ENCODE assay signal across 9 mouse cellular contexts in genomic region chr13:108127130-108127529, GRCm38 (mm10). TPM values are rescaled to one million over a fixed set of nuclear protein-coding genes. Genes with fewer than 3 reads are reported as not detected.
DNase-seq lines count a peak whose midpoint lies in the region; TF ChIP-seq lines count a peak whose summit lies in the region.
"Had no signal": no experiment of that assay in that cellular context is flagged by ENCODE, and none has a peak within 500 bp of the region (broad histone marks: within the 10 kb centered on the region; RNA-seq: fewer than 3 reads in every experiment).

No protein-coding gene starts in this region.

- intact Hi-C loops in gastrocnemius, postnatal 36 days (cut with DNase I), result no loop called here
- intact Hi-C loops in gastrocnemius, postnatal 14 days (cut with DNase I; ENCODE audit: low total_unique reads), result no loop called here

- H3K36me3 ChIP-seq in spleen, adult 2 months (ENCODE audit: control insufficient read depth, insufficient read depth, low read length), result no peaks in the 10 kb centered on the region
- H3K36me3 ChIP-seq: limb, embryonic 13.5 days had no signal

- H3K4me1 ChIP-seq in spleen, adult 2 months (ENCODE audit: control insufficient read depth, insufficient read depth, insufficient read length), result no peaks in the 10 kb centered on the region

- DNase-seq in gastrocnemius, postnatal 10 days, result peak; percentile 13
- no peak for DNase-seq in gastrocnemius, postnatal 36 days
- peak; percentile 17 for DNase-seq in ovary, postnatal 36 days (ENCODE audit: low spot score)
- DNase-seq in ovary, adult 18-20 months (ENCODE audit: low spot score), result no peak
- peak; percentile 23 for DNase-seq in c-Kit-positive CD71-positive TER-119-positive erythroid progenitor cells, embryonic 14.5 days (ENCODE audit: low spot score)
- peak; percentile 64 to 70 for DNase-seq in kidney, postnatal 4 days
- peak; percentile 9 to 36 for DNase-seq in spleen, adult 2 months (ENCODE audit: low read depth in 1 of 2, low spot score in 2 of 2)
- DNase-seq in gastrocnemius, postnatal 14 days, result no peak

- no peak for TF ChIP-seq POLR2A in spleen, adult 2 months (IDR thresholded peaks at IDR 0.05; ENCODE audit: low read depth, low read length)

- H3K4me3 ChIP-seq in spleen, adult 2 months (ENCODE audit: extremely low read depth, insufficient read depth, insufficient read length), result no peak overlapping the region
- H3K4me3 ChIP-seq: limb, embryonic 13.5 days had no signal

- H3K27ac ChIP-seq in spleen, adult 2 months (ENCODE audit: insufficient read depth, low read length), result no peak overlapping the region
- H3K27ac ChIP-seq: limb, embryonic 13.5 days had no signal

- no peaks in the 10 kb centered on the region for H3K27me3 ChIP-seq in spleen, adult 2 months (ENCODE audit: control insufficient read depth, insufficient read depth, low read length)
- H3K27me3 ChIP-seq: limb, embryonic 13.5 days had no signal

- 0% methylated on average over 1 of the region's 1 CpGs for WGBS in spleen, adult 2 months

- peak; percentile 25; the same call in 1 of the 2 replicates for TF ChIP-seq CTCF in spleen, adult 2 months (IDR thresholded peaks at IDR 0.05; ENCODE audit: extremely low read depth, insufficient read depth, insufficient read length, insufficient replicate concordance)

RNA-seq across cellular contexts. Expression of gene Ndufaf2, which starts 31.3 kb away (rescaled TPM):
- 10 to 100 TPM; 13.3 to 14.2 TPM for total RNA-seq in gastrocnemius, postnatal 10 days (2021)
- total RNA-seq in gastrocnemius, postnatal 36 days (2021), result 10 to 100 TPM; 13.3 to 17.3 TPM
- 1.4 and 2.0 TPM in 2 replicates for polyA plus RNA-seq in spleen, adult 2 months (2012; rRNA removed)
- 10 to 100 TPM; 12.1 to 15.9 TPM for total RNA-seq in gastrocnemius, postnatal 14 days (2021)

RNA-seq across cellular contexts. Expression of gene Ercc8, which starts 31.4 kb away (rescaled TPM):
- 10 to 100 TPM in 1 of 2 experiments, 1 to 10 TPM in 1; 9.5 to 10.2 TPM for total RNA-seq in gastrocnemius, postnatal 10 days (2021)
- total RNA-seq in gastrocnemius, postnatal 36 days (2021), result 1 to 10 TPM; 3.8 to 5.1 TPM
- 5.2 and 5.7 TPM in 2 replicates for polyA plus RNA-seq in spleen, adult 2 months (2012; rRNA removed)
- total RNA-seq in gastrocnemius, postnatal 14 days (2021), result 1 to 10 TPM; 5.6 to 7.7 TPM

Comparison
In these comparisons a context has a peak if more than half of its experiments do, and no peak if none do; other contexts are left out.
1. DNase-seq: peak in gastrocnemius, postnatal 10 days (single experiment), ovary, postnatal 36 days (single experiment), c-Kit-positive CD71-positive TER-119-positive erythroid progenitor cells, embryonic 14.5 days (single experiment), kidney, postnatal 4 days (2 of 2) and spleen, adult 2 months (2 of 2); none in gastrocnemius, postnatal 36 days (0 of 2), ovary, adult 18-20 months (single experiment) and gastrocnemius, postnatal 14 days (single experiment).